Mouse (Mus musculus): ENCODE measurements around the gene Fubp3. TPM values are rescaled to one million over a fixed set of nuclear protein-coding genes. Genes with fewer than 3 reads are reported as not detected.
"Not testable (repeated sequence)": the region's sequence is repeated elsewhere in the genome, so short reads cannot be mapped to it uniquely, and the experiment has no call there.

The Fubp3 gene
- polyA plus RNA-seq (2015; fragmentation: Nextera tagmentation; extraction: Ambion mirVana), result 47.9 and 48.5 TPM in 2 replicates

GRCm38 (mm10) chr2:31572051-31572914 lies at the start of gene Fubp3:
Gene Fubp3 (plus strand): TSS chr2:31572651.
- Histone ChIP-seq H3K9me3 (no peaks in the 10 kb centered on the region), H3K4me3 (peak within 1 kb of the TSS; percentile 98), H3K9ac (peak within 1 kb of the TSS; percentile 99), H3K27me3 (0 out of 2 replicates have a peak, but pooled peaks cover 12% of the 10 kb centered on the region), H3K4me2 (peak within 1 kb of the TSS; percentile 85), H3K4me1 (replicated peaks) (peaks cover 27% of the 10 kb centered on the region), H3K36me3 (no peaks in the 10 kb centered on the region), H3K27ac (replicated peaks) (peak within 1 kb of the TSS; percentile 89)
- ATAC-seq (ENCODE audit: low FRiP score, low read depth), result peak; percentile 97
- WGBS, result under 1% methylated on average over 51 of the region's 51 CpGs

- no peak for ATAC-seq (ENCODE audit: low FRiP score, low read depth)
- peaks cover 9% of the 10 kb centered on the region for H3K27me3 ChIP-seq
- no peaks in the 10 kb centered on the region for H3K9me3 ChIP-seq
- no peak overlapping the region for H3K9ac ChIP-seq
- no peak overlapping the region for H3K4me2 ChIP-seq
- no peaks in the 10 kb centered on the region for H3K4me1 ChIP-seq (replicated peaks)
- H3K4me3 ChIP-seq, result no peak overlapping the region
- H3K27ac ChIP-seq (replicated peaks), result no peak overlapping the region
- 76% methylated on average over 5 of the region's 5 CpGs for WGBS
- no peaks in the 10 kb centered on the region for H3K36me3 ChIP-seq
These were observed 47.8 kb upstream of the Fubp3 start for GRCm38 (mm10) chr2:31524641-31525040.

- WGBS, result 32% methylated on average over 10 of the region's 10 CpGs
- ATAC-seq (ENCODE audit: low FRiP score, low read depth), result no peak
- H3K9ac ChIP-seq, result no peak overlapping the region
- no peak overlapping the region for H3K27ac ChIP-seq (replicated peaks)
- H3K4me2 ChIP-seq, result no peak overlapping the region
- no peaks in the 10 kb centered on the region for H3K4me1 ChIP-seq (replicated peaks)
- no peaks in the 10 kb centered on the region for H3K9me3 ChIP-seq
- peaks cover 9% of the 10 kb centered on the region for H3K27me3 ChIP-seq
- H3K36me3 ChIP-seq, result no peaks in the 10 kb centered on the region
- no peak overlapping the region for H3K4me3 ChIP-seq
These were observed 46.7 kb upstream of the Fubp3 start for GRCm38 (mm10) chr2:31525778-31526177.

GRCm38 (mm10) chr2:31530201-31530600 lies 42.2 kb upstream of the Fubp3 start:
- Histone ChIP-seq H3K27ac (replicated peaks) (no peak overlapping the region), H3K4me1 (replicated peaks) (no peaks in the 10 kb centered on the region), H3K4me3 (no peak overlapping the region), H3K9me3 (no peaks in the 10 kb centered on the region), H3K27me3 (peaks cover 3% of the 10 kb centered on the region), H3K9ac (no peak overlapping the region), H3K4me2 (no peak overlapping the region), H3K36me3 (no peaks in the 10 kb centered on the region)
- ATAC-seq (ENCODE audit: low FRiP score, low read depth), result no peak
- WGBS, result 63% methylated on average over 5 of the region's 5 CpGs

- Histone ChIP-seq H3K27ac (replicated peaks) (no peak overlapping the region), H3K36me3 (no peaks in the 10 kb centered on the region), H3K27me3 (0 out of 2 replicates have a peak, but pooled peaks cover 1% of the 10 kb centered on the region), H3K4me3 (no peak overlapping the region), H3K9ac (no peak overlapping the region), H3K9me3 (no peaks in the 10 kb centered on the region), H3K4me2 (no peak overlapping the region), H3K4me1 (replicated peaks) (no peaks in the 10 kb centered on the region)
- 74% methylated on average over 5 of the region's 5 CpGs for WGBS
- no peak for ATAC-seq (ENCODE audit: low FRiP score, low read depth)
These were observed 35.4 kb upstream of the Fubp3 start for GRCm38 (mm10) chr2:31537054-31537453.

- Histone ChIP-seq H3K4me1 (replicated peaks) (no peaks in the 10 kb centered on the region), H3K27ac (replicated peaks) (no peak overlapping the region), H3K4me2 (no peak overlapping the region), H3K36me3 (no peaks in the 10 kb centered on the region), H3K9me3 (no peaks in the 10 kb centered on the region), H3K9ac (no peak overlapping the region), H3K27me3 (no peaks in the 10 kb centered on the region), H3K4me3 (no peak overlapping the region)
- ATAC-seq (ENCODE audit: low FRiP score, low read depth), result no peak
- WGBS, result 74% methylated on average over 5 of the region's 5 CpGs
These were observed 33.7 kb upstream of the Fubp3 start for GRCm38 (mm10) chr2:31538745-31539144.

GRCm38 (mm10) chr2:31541581-31541980 lies 30.9 kb upstream of the Fubp3 start:
- 89% methylated on average over 5 of the region's 5 CpGs for WGBS

GRCm38 (mm10) chr2:31547726-31548125 lies 24.7 kb upstream of the Fubp3 start:
- Histone ChIP-seq H3K4me2 (no peak overlapping the region), H3K4me3 (no peak overlapping the region), H3K36me3 (no peaks in the 10 kb centered on the region), H3K27me3 (no peaks in the 10 kb centered on the region), H3K27ac (replicated peaks) (no peak overlapping the region), H3K9me3 (no peaks in the 10 kb centered on the region), H3K4me1 (replicated peaks) (no peaks in the 10 kb centered on the region), H3K9ac (no peak overlapping the region)
- no peak for ATAC-seq (ENCODE audit: low FRiP score, low read depth)
- 62% methylated on average over 11 of the region's 11 CpGs for WGBS

More at GRCm38 (mm10) chr2:31541581-31541980, 30.9 kb upstream of the Fubp3 start:
- Histone ChIP-seq H3K9ac (no peak overlapping the region), H3K27ac (replicated peaks) (no peak overlapping the region), H3K4me1 (replicated peaks) (no peaks in the 10 kb centered on the region), H3K9me3 (no peaks in the 10 kb centered on the region), H3K27me3 (no peaks in the 10 kb centered on the region), H3K4me3 (no peak overlapping the region), H3K36me3 (no peaks in the 10 kb centered on the region), H3K4me2 (no peak overlapping the region)
- no peak for ATAC-seq (ENCODE audit: low FRiP score, low read depth)

GRCm38 (mm10) chr2:31550503-31550902 lies 21.9 kb upstream of the Fubp3 start:
- no peaks in the 10 kb centered on the region for H3K27me3 ChIP-seq
- ATAC-seq (ENCODE audit: low FRiP score, low read depth), result no peak
- 76% methylated on average over 3 of the region's 3 CpGs for WGBS

GRCm38 (mm10) chr2:31551351-31551750 lies 21.1 kb upstream of the Fubp3 start:
- not testable (repeated sequence) for H3K4me3 ChIP-seq; H3K4me2 ChIP-seq; ATAC-seq (ENCODE audit: low FRiP score, low read depth); H3K4me1 ChIP-seq (replicated peaks); H3K9ac ChIP-seq; H3K27ac ChIP-seq (replicated peaks); H3K27me3 ChIP-seq; H3K9me3 ChIP-seq; H3K36me3 ChIP-seq
- 84% methylated on average over 3 of the region's 3 CpGs for WGBS

More at GRCm38 (mm10) chr2:31550503-31550902, 21.9 kb upstream of the Fubp3 start:
- Histone ChIP-seq H3K27ac (replicated peaks) (no peak overlapping the region), H3K9me3 (no peaks in the 10 kb centered on the region), H3K4me3 (no peak overlapping the region), H3K36me3 (no peaks in the 10 kb centered on the region), H3K4me2 (no peak overlapping the region), H3K9ac (no peak overlapping the region), H3K4me1 (replicated peaks) (no peaks in the 10 kb centered on the region)

- Histone ChIP-seq H3K4me3 (no peak overlapping the region), H3K4me1 (replicated peaks) (no peaks in the 10 kb centered on the region), H3K36me3 (no peaks in the 10 kb centered on the region), H3K9ac (no peak overlapping the region), H3K9me3 (no peaks in the 10 kb centered on the region), H3K27ac (replicated peaks) (no peak overlapping the region), H3K4me2 (no peak overlapping the region), H3K27me3 (no peaks in the 10 kb centered on the region)
- no peak for ATAC-seq (ENCODE audit: low FRiP score, low read depth)
- WGBS, result 87% methylated on average over 10 of the region's 10 CpGs
These were observed 20.5 kb upstream of the Fubp3 start for GRCm38 (mm10) chr2:31551971-31552370.

- no peak for ATAC-seq (ENCODE audit: low FRiP score, low read depth)
- Histone ChIP-seq H3K9me3 (no peaks in the 10 kb centered on the region), H3K4me1 (replicated peaks) (no peaks in the 10 kb centered on the region), H3K27me3 (no peaks in the 10 kb centered on the region), H3K9ac (no peak overlapping the region), H3K4me3 (no peak overlapping the region), H3K4me2 (no peak overlapping the region), H3K27ac (replicated peaks) (no peak overlapping the region), H3K36me3 (no peaks in the 10 kb centered on the region)
- WGBS, result 79% methylated on average over 5 of the region's 5 CpGs
These were observed 17.8 kb upstream of the Fubp3 start for GRCm38 (mm10) chr2:31554619-31555018.
